Mouse (Mus musculus): ENCODE measurements at regions not wholly inside any gene's neighbourhood (a gene's known extent, or its start where the extent isn't known, plus 50 kb on each side); places are given as distances from the start of the nearest gene placed in this dataset.

GRCm38 (mm10) chr13:43987338-43987737 lies 202.8 kb downstream of the Cd83 start:
- no peak for TF ChIP-seq EP300 (IDR thresholded peaks at IDR 0.05; ENCODE audit: low read depth)
- TF ChIP-seq CTCF (IDR thresholded peaks at IDR 0.05; ENCODE audit: low read depth) = no peak
